Mouse (Mus musculus): ENCODE measurements around the gene Cxxc4. TPM values are rescaled to one million over a fixed set of nuclear protein-coding genes. Genes with fewer than 3 reads are reported as not detected.
A peak's percentile ranks its signal among the peaks of the same experiment; 100 is the strongest.

The Cxxc4 gene
- polyA plus RNA-seq, 1 experiment from 2014 or later = 4.5 TPM

DNA sequence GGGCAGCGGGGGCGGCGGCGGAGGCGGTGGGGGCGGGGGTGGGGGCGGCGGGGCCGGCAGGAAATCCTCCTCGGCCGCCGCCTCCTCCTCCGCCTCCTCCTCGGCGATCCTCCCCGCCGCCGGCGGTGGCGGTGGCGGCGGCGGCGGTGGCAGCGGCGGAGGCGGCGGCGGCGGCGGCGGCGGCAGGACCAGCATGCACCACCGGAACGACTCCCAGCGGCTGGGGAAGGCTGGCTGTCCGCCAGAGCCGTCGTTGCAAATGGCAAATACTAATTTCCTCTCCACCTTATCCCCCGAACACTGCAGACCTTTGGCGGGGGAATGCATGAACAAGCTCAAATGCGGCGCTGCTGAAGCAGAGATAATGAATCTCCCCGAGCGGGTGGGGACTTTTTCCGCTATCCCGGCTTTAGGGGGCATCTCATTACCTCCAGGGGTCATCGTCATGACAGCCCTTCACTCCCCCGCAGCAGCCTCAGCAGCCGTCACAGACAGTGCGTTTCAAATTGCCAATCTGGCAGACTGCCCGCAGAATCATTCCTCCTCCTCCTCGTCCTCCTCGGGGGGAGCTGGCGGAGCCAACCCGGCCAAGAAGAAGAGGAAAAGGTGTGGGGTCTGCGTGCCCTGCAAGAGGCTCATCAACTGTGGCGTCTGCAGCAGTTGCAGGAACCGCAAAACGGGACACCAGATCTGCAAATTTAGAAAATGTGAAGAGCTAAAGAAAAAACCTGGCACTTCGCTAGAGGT, 3.9 kb downstream of the Cxxc4 start:
- Histone ChIP-seq H3K36me3 (ENCODE audit: control insufficient read depth, insufficient read depth, low read length) (no peaks in the 10 kb centered on the region), H3K4me2 (replicated peaks; ENCODE audit: low read depth) (peak overlapping the region; percentile 98), H3K9ac (ENCODE audit: low read length) (peak overlapping the region; percentile 69), H3K27me3 (ENCODE audit: control insufficient read depth, insufficient read depth, low read length) (no peaks in the 10 kb centered on the region), H3K9me3 (ENCODE audit: control insufficient read depth, low read length) (no peaks in the 10 kb centered on the region), H3K4me1 (replicated peaks; ENCODE audit: control insufficient read depth, insufficient read depth) (no peaks in the 10 kb centered on the region), H3K4me3 (ENCODE audit: low read depth, low read length) (peak overlapping the region; percentile 71), H3K27ac (replicated peaks) (peak overlapping the region; percentile 87)
- ATAC-seq (ENCODE audit: low FRiP score, low TSS enrichment) (peak; percentile 8; the same call in 1 of the 2 replicates), DNase-seq (ENCODE audit: low spot score) (peak; percentile 75)
- under 1% methylated on average over 23 of the region's 61 CpGs for WGBS
- no peak for TF ChIP-seq EP300 (optimal IDR thresholded peaks at IDR 0.05)
- TF ChIP-seq CTCF (IDR thresholded peaks at IDR 0.05; ENCODE audit: low read depth) = no peak

DNA sequence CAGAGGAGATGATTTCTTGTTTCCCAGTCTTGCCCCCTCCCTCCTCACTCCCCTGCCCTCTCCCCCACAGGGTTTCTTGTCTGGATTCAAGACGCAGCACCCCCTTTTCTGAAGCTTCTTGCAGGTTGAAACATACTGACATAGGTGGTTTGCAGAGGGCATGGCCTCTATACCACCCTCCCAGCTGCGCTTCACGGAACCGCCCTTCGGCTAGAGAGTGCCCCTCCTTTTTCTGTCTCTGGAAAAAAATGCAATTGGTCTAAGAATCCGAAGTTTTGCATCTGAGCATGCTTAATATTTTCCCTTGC, 4.4 kb downstream of the Cxxc4 start:
- peak overlapping the region; percentile 98 for H3K4me2 ChIP-seq (replicated peaks; ENCODE audit: low read depth)
- no peaks in the 10 kb centered on the region for H3K9me3 ChIP-seq (ENCODE audit: control insufficient read depth, low read length)
- no peaks in the 10 kb centered on the region for H3K27me3 ChIP-seq (ENCODE audit: control insufficient read depth, insufficient read depth, low read length)
- 11% methylated on average over 6 of the region's 6 CpGs for WGBS
- no peak overlapping the region for H3K27ac ChIP-seq (replicated peaks)
- H3K9ac ChIP-seq (ENCODE audit: low read length) = peak overlapping the region; percentile 69
- DNase-seq (ENCODE audit: low spot score) (peak; percentile 22), ATAC-seq (ENCODE audit: low FRiP score, low TSS enrichment) (no peak)
- TF ChIP-seq EP300 (optimal IDR thresholded peaks at IDR 0.05) (no peak), CTCF (IDR thresholded peaks at IDR 0.05; ENCODE audit: low read depth) (no peak)
- H3K4me1 ChIP-seq (replicated peaks; ENCODE audit: control insufficient read depth, insufficient read depth) = no peaks in the 10 kb centered on the region
- H3K4me3 ChIP-seq (ENCODE audit: low read depth, low read length) = peak overlapping the region; percentile 71
- H3K36me3 ChIP-seq (ENCODE audit: control insufficient read depth, insufficient read depth, low read length) = no peaks in the 10 kb centered on the region

DNA sequence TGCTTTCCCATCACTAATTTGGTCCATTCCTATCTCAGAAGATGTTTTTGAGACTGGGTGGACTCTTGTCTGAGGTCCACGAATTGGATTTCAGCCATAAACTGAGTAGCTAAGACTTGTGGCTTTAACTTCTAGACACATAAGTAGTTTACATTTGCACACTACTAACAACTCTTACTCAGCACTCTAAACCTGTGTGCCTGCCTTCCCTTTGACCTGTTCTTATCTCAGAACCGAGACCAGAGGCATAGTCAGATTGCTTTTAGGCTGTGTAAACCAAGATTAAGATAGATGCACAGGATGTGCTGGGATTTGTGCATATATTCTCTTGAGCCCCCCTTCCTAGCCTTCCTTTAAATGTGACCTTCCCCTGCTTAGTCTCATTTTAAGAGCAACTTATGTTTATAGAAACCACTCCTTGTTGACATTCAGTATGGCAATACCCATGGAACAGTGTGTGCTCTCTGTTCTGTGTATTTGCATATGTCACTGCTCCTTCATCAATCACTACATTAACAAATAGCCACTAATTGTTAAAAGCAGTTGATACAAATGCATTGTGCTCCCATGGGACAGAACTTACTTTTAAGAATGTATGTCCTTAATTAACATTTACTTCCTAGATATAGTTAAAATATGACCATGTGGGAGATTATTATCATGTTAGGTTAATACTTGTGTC, 7.0 kb downstream of the Cxxc4 start:
- H3K4me1 ChIP-seq (replicated peaks; ENCODE audit: control insufficient read depth, insufficient read depth) = no peaks in the 10 kb centered on the region
- no peaks in the 10 kb centered on the region for H3K9me3 ChIP-seq (ENCODE audit: control insufficient read depth, low read length)
- no peak overlapping the region for H3K4me3 ChIP-seq (ENCODE audit: low read depth, low read length)
- no peak overlapping the region for H3K4me2 ChIP-seq (replicated peaks; ENCODE audit: low read depth)
- WGBS = 10% methylated on average over 2 of the region's 2 CpGs
- peak; percentile 82 for ATAC-seq (ENCODE audit: low FRiP score, low TSS enrichment)
- no peak for TF ChIP-seq CTCF (IDR thresholded peaks at IDR 0.05; ENCODE audit: low read depth)
- TF ChIP-seq EP300 (optimal IDR thresholded peaks at IDR 0.05) = no peak
- no peaks in the 10 kb centered on the region for H3K36me3 ChIP-seq (ENCODE audit: control insufficient read depth, insufficient read depth, low read length)
- no peak overlapping the region for H3K9ac ChIP-seq (ENCODE audit: low read length)
- DNase-seq (ENCODE audit: low spot score) = peak; percentile 16
- no peak overlapping the region for H3K27ac ChIP-seq (replicated peaks)
- no peaks in the 10 kb centered on the region for H3K27me3 ChIP-seq (ENCODE audit: control insufficient read depth, insufficient read depth, low read length)

DNA sequence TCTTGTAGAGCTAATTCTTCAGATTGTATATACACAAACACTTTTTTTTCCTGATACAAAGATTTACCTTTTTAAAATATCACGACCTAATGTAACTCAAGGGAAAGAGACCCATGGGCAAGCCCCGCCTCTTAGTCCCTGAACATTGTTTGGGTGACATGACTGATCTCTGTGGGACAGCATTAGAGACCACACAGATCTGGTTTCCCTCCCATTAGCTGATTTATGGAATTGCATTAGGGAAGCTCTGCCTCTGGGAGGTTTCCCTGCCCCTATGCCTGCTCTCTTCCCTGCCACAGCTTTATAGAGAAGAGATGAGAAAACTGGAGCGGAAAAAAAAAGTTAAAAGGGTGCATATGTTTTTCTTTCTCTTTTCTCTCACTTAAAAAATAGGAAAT, 7.6 kb downstream of the Cxxc4 start:
- Histone ChIP-seq H3K9me3 (ENCODE audit: control insufficient read depth, low read length) (no peaks in the 10 kb centered on the region), H3K36me3 (ENCODE audit: control insufficient read depth, insufficient read depth, low read length) (no peaks in the 10 kb centered on the region), H3K4me3 (ENCODE audit: low read depth, low read length) (no peak overlapping the region), H3K27me3 (ENCODE audit: control insufficient read depth, insufficient read depth, low read length) (no peaks in the 10 kb centered on the region), H3K4me2 (replicated peaks; ENCODE audit: low read depth) (no peak overlapping the region), H3K4me1 (replicated peaks; ENCODE audit: control insufficient read depth, insufficient read depth) (no peaks in the 10 kb centered on the region), H3K27ac (replicated peaks) (no peak overlapping the region), H3K9ac (ENCODE audit: low read length) (no peak overlapping the region)
- 37% methylated on average over 3 of the region's 3 CpGs for WGBS
- ATAC-seq (ENCODE audit: low FRiP score, low TSS enrichment) (no peak), DNase-seq (ENCODE audit: low spot score) (peak; percentile 18)
- no peak for TF ChIP-seq EP300 (optimal IDR thresholded peaks at IDR 0.05)
- no peak for TF ChIP-seq CTCF (IDR thresholded peaks at IDR 0.05; ENCODE audit: low read depth)

DNA sequence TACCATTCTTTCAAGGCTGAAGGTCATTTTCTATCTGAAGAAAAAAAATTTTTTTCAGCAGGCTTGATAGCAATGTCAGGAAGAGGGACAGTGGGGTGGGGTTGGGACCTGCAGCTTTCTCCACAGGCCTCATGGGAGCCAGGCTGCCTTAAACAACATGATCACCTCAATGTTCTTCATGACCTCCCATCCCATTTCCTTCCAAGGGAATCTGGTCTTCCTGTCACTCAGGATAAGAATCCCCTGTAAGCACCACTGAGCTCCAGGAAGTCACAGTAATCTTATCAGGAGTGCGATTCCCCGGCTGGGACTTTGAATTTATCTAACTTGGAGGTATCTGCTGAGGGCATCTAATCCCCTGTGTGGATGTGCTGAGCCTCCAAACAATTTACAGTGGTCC, 17.9 kb downstream of the Cxxc4 start:
- Histone ChIP-seq H3K27me3 (ENCODE audit: control insufficient read depth, insufficient read depth, low read length) (no peaks in the 10 kb centered on the region), H3K9ac (ENCODE audit: low read length) (no peak overlapping the region), H3K9me3 (ENCODE audit: control insufficient read depth, low read length) (no peaks in the 10 kb centered on the region), H3K36me3 (ENCODE audit: control insufficient read depth, insufficient read depth, low read length) (no peaks in the 10 kb centered on the region), H3K4me2 (replicated peaks; ENCODE audit: low read depth) (no peak overlapping the region), H3K4me1 (replicated peaks; ENCODE audit: control insufficient read depth, insufficient read depth) (no peaks in the 10 kb centered on the region), H3K4me3 (ENCODE audit: low read depth, low read length) (no peak overlapping the region), H3K27ac (replicated peaks) (no peak overlapping the region)
- DNase-seq (ENCODE audit: low spot score) (no peak), ATAC-seq (ENCODE audit: low FRiP score, low TSS enrichment) (no peak)
- 64% methylated on average over 2 of the region's 2 CpGs for WGBS
- no peak for TF ChIP-seq CTCF (IDR thresholded peaks at IDR 0.05; ENCODE audit: low read depth)
- TF ChIP-seq EP300 (optimal IDR thresholded peaks at IDR 0.05) = no peak

DNA sequence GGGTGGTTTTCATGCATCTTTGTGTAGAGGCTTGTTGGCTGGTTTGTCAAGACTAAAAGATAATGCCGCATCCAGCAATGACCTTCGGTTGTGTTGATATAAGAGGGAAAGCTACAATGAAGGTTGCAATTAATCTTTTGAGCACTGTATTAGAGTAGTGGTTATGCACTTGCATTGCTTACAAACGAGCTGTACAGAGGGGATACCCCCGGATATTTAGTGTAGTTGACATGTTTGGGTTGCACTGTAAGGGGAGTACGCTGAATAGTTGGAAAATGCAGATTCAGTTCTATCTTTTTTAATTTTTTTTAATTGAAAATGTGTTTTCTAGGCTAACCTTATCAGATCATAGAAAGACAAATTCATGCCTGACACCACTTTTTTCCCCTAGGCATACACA, 22.4 kb downstream of the Cxxc4 start:
- WGBS = 72% methylated on average over 5 of the region's 5 CpGs

More for the DNA sequence above, 22.4 kb downstream of the Cxxc4 start:
- no peak for DNase-seq (ENCODE audit: low spot score)
- ATAC-seq (ENCODE audit: low FRiP score, low TSS enrichment) = no peak
- no peaks in the 10 kb centered on the region for H3K27me3 ChIP-seq (ENCODE audit: control insufficient read depth, insufficient read depth, low read length)
- no peak overlapping the region for H3K9ac ChIP-seq (ENCODE audit: low read length)
- H3K9me3 ChIP-seq (ENCODE audit: control insufficient read depth, low read length) = no peaks in the 10 kb centered on the region
- no peak for TF ChIP-seq CTCF (IDR thresholded peaks at IDR 0.05; ENCODE audit: low read depth)
- H3K4me2 ChIP-seq (replicated peaks; ENCODE audit: low read depth) = no peak overlapping the region
- H3K4me1 ChIP-seq (replicated peaks; ENCODE audit: control insufficient read depth, insufficient read depth) = no peaks in the 10 kb centered on the region
- H3K27ac ChIP-seq (replicated peaks) = no peak overlapping the region
- no peaks in the 10 kb centered on the region for H3K36me3 ChIP-seq (ENCODE audit: control insufficient read depth, insufficient read depth, low read length)
- H3K4me3 ChIP-seq (ENCODE audit: low read depth, low read length) = no peak overlapping the region
